Mouse (Mus musculus) heart, adult 2 months (tissue): ENCODE measurements around the gene Olfr370. TPM values are rescaled to one million over a fixed set of nuclear protein-coding genes. Genes with fewer than 3 reads are reported as not detected.

Source experiments
- DNase-seq, 2 experiments: peaks; one replicate each; pipeline ENCODE4 v3.0.0; 2021
- H3K27ac ChIP-seq: fragments of 200-600 bp; 2 replicates; pipeline ENCODE4 v1.8.1; 2022
- H3K27me3 ChIP-seq: fragments of 200-500 bp; 2 replicates; pipeline ENCODE4 v1.6.1; 2012; ENCODE audit warnings: mild to moderate bottlenecking, low read length, inconsistent platforms, mixed read lengths; ENCODE audit not compliant: control insufficient read depth, insufficient read depth
- H3K36me3 ChIP-seq: fragments of 200-500 bp; 2 replicates; pipeline ENCODE4 v1.6.1; 2012; ENCODE audit warnings: low read length, inconsistent platforms; ENCODE audit not compliant: control insufficient read depth, insufficient read depth
- H3K4me1 ChIP-seq: fragments of 200-500 bp; 2 replicates; pipeline ENCODE4 v1.6.1; 2011; ENCODE audit warnings: low read length; ENCODE audit not compliant: control insufficient read depth, insufficient read depth
- H3K4me3 ChIP-seq: fragments of 200-600 bp; 2 replicates; pipeline ENCODE4 v1.8.1; 2022
- H3K79me2 ChIP-seq: fragments of 200-500 bp; replicated peaks from 2 replicates; pipeline ENCODE4 v1.6.1; 2012; ENCODE audit warnings: mild to moderate bottlenecking, inconsistent platforms, low read length, moderate library complexity, mixed read lengths; ENCODE audit not compliant: control insufficient read depth, insufficient read depth
- H3K9ac ChIP-seq: fragments of 200-500 bp; 2 replicates; pipeline ENCODE4 v1.6.1; 2012; ENCODE audit warnings: low read depth, mild to moderate bottlenecking, control low read depth, inconsistent platforms, low read length, mixed read lengths
- CTCF ChIP-seq: fragments of 200-600 bp; IDR thresholded peaks from 2 replicates; pipeline ENCODE4 v1.8.1; 2022; ENCODE audit warnings: antibody characterized with exemption, mild to moderate bottlenecking, moderate library complexity
- EP300 ChIP-seq: fragments of 200-500 bp; IDR thresholded peaks from 2 replicates; pipeline ENCODE4 v1.6.1; 2011; ENCODE audit warnings: low read depth, low read length, control low read depth; ENCODE audit not compliant: insufficient read depth
- POLR2A ChIP-seq: fragments of 200-500 bp; IDR thresholded peaks from 2 replicates; pipeline ENCODE4 v1.6.1; 2011; ENCODE audit warnings: mild to moderate bottlenecking, low read depth, low read length, control low read depth; ENCODE audit not compliant: insufficient read depth
- WGBS: fragments of 180-500 bp; shearing (Covaris S2); methylation state at CpG from one replicate; pipeline ENCODE4 v1.1.7; 2018; 5-methylcytosine and 5-hydroxymethylcytosine counted together
- intact Hi-C: fragments of 180-260 bp; cut with DNase I; formaldehyde crosslinking; loops from one replicate; pipeline ENCODE4 v1.15.1; 2025
- polyA plus RNA-seq: library from polyadenylated mRNA; depleted of rRNA; stranded (reverse); fragments of >200 nt; gene quantifications from 2 replicates; pipeline ENCODE4 v1.2.3, GENCODE M21; 2012
- total RNA-seq, 2 experiments: library from RNA; stranded (reverse); gene quantifications; 2 replicates each; pipeline ENCODE4 v1.2.3; 2021

Olfr370 gene
- total and polyA plus RNA-seq, 3 experiments = not detected

DNA sequence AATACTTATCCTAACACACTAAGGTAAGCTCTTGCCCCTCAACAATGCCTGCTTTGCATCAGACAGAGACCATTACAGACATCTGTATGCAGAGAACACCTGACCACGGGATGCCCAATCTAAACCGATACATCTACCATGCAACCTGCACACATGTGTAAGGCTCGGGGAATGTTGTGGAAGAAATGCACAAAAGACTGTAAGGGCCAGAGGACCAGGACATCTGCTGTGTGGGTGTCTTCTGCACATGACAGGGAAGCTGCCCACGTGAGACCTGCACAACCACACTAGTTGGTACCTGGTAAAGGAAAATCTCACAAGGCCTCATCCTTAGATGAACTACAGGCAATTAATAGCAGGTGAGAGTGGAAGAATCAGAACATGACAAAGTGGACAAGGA, 27.7 kb downstream of the Olfr370 start:
- Histone ChIP-seq H3K79me2 (peaks cover 4% of the 10 kb centered on the region; the same call in 1 of the 2 replicates), H3K27me3 (no peaks in the 10 kb centered on the region), H3K4me1 (peaks cover 4% of the 10 kb centered on the region), H3K27ac (no peak overlapping the region), H3K36me3 (no peaks in the 10 kb centered on the region), H3K4me3 (no peak overlapping the region), H3K9ac (no peak overlapping the region)
- WGBS = 66% methylated on average over 4 of the region's 4 CpGs
- no peak for DNase-seq
- intact Hi-C loops = no loop called here
- TF ChIP-seq EP300 (no peak), CTCF (no peak)

DNA sequence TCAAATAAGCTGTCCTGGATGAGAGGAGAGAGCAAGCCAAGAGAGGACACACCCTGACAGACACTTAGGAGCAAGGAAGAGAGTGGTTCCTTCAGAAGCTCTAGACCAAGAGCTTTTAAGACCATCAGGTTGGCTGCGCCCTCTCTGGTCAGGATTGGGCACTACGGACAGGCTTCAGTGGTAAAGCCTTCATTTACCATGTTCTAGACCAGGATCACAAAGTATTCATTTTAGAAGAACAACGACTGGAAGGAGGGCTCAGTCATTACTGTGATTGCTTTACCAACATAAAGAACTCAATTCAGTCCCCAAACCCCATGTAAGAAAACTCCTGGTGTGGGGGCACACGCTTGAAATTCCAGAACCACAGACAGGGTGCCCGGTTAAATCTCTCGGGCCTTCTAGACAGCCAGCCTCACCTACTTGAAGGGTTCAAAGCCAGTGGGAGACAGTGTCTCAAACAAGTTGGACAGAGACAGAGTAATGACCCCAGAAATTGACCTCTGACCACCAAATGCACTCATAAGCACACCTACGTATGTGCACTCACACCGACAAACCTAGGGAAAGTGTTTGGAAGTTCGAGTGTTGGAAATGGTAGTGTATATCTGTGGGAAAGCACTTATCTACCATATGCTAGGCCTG, 30.3 kb downstream of the Olfr370 start:
- Histone ChIP-seq H3K9ac (no peak overlapping the region), H3K79me2 (peaks cover 6% of the 10 kb centered on the region; the same call in 1 of the 2 replicates), H3K27ac (no peak overlapping the region), H3K4me3 (no peak overlapping the region), H3K4me1 (peaks cover 6% of the 10 kb centered on the region), H3K27me3 (no peaks in the 10 kb centered on the region), H3K36me3 (no peaks in the 10 kb centered on the region)
- WGBS = 71% methylated on average over 9 of the region's 9 CpGs
- intact Hi-C loops = loop anchor here (1.0 to 5.0 kb wide), 2 partner anchors 41 to 56 kb away; partner anchors contain the start of genes Dnajb1 and Tecr
- TF ChIP-seq POLR2A (no peak), CTCF (peak; percentile 30)
- peak in 1 of 2 experiments; percentile 14 for DNase-seq

GRCm38 (mm10) chr8:83566469-83567395, 31.2 kb downstream of the Olfr370 start, which contains the start of gene Ndufb7:
TSS of gene Ndufb7 (plus strand) at chr8:83566671.
- Histone ChIP-seq H3K27me3 (no peaks in the 10 kb centered on the region), H3K9ac (peak within 1 kb of the TSS; percentile 80), H3K79me2 (peaks cover 6% of the 10 kb centered on the region; the same call in 1 of the 2 replicates), H3K4me3 (peak within 1 kb of the TSS; percentile 64), H3K27ac (peak within 1 kb of the TSS; percentile 97), H3K36me3 (no peaks in the 10 kb centered on the region), H3K4me1 (peaks cover 6% of the 10 kb centered on the region)
- DNase-seq = peak; percentile 95 to 97
- WGBS = under 1% methylated on average over 48 of the region's 48 CpGs
- TF ChIP-seq POLR2A (peak; percentile 84), EP300 (peak; percentile 85), CTCF (peak; percentile 97)
- intact Hi-C loops = loop anchor here (1.0 to 5.0 kb wide), 2 partner anchors 41 to 56 kb away; partner anchors contain the start of genes Dnajb1 and Tecr

DNA sequence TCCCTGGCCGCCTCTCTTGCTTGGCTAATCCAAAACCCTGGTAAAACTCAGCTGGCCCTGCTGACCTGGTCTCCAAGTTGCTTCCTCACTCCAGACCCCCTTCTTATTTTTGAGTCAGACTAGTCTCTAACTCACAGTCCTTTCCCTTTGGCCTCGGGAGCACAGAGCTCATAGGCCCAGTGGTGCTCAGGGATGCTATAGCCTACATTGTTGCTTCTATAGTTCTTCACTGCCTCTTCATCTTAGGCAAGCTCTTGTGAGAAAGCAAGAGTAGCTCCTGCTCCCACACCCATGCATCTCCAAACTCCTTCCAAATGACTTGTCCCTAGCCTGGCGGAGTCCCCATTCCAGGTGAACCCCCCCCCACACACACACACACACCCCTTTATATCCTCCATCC, 32.1 kb downstream of the Olfr370 start:
- peak overlapping the region; percentile 64 for H3K4me3 ChIP-seq
- no peaks in the 10 kb centered on the region for H3K27me3 ChIP-seq
- TF ChIP-seq CTCF (no peak), POLR2A (no peak), EP300 (no peak)
- peak overlapping the region; percentile 80; the same call in 1 of the 2 replicates for H3K9ac ChIP-seq
- H3K79me2 ChIP-seq = peaks cover 6% of the 10 kb centered on the region; the same call in 1 of the 2 replicates
- peaks cover 6% of the 10 kb centered on the region for H3K4me1 ChIP-seq
- 48% methylated on average over 3 of the region's 3 CpGs for WGBS
- no peak for DNase-seq
- intact Hi-C loops = loop anchor here (5.0 kb wide), 1 partner anchor 40 kb away; the partner anchor contains the start of genes Dnajb1 and Tecr
- H3K36me3 ChIP-seq = no peaks in the 10 kb centered on the region
- peak overlapping the region; percentile 97; the same call in 1 of the 2 replicates for H3K27ac ChIP-seq

- H3K9ac ChIP-seq = no peak overlapping the region
- no peaks in the 10 kb centered on the region for H3K27me3 ChIP-seq
- TF ChIP-seq EP300 = no peak
- no peak for TF ChIP-seq POLR2A
- TF ChIP-seq CTCF = no peak
- no peaks in the 10 kb centered on the region for H3K36me3 ChIP-seq
- H3K79me2 ChIP-seq = peaks cover 6% of the 10 kb centered on the region; the same call in 1 of the 2 replicates
- H3K27ac ChIP-seq = no peak overlapping the region
- no peak overlapping the region for H3K4me3 ChIP-seq
- intact Hi-C loops = loop anchor here (5.0 kb wide), 1 partner anchor 39 kb away; the partner anchor contains the start of genes Dnajb1 and Tecr
- peaks cover 6% of the 10 kb centered on the region for H3K4me1 ChIP-seq
- DNase-seq = peak in 1 of 2 experiments; percentile 23
- 59% methylated on average over 5 of the region's 5 CpGs for WGBS
Observed at GRCm38 (mm10) chr8:83568128-83568527, 32.5 kb downstream of the Olfr370 start.
